Mouse (Mus musculus) T-helper 17 cell (primary cell): ENCODE results near the gene Gm3238.
"Not testable (repeated sequence)": the region's sequence is repeated elsewhere in the genome, so short reads cannot be mapped to it uniquely, and the experiment has no call there.

Source experiments
- in situ Hi-C, 2 experiments: fragments of 300-600 bp; cut with MboI, MseI; formaldehyde crosslinking; loops; 1 replicate in 1 of 2; 2 replicates in 1 of 2; pipeline ENCODE4 v1.15.1; 2025; ENCODE audit warnings: high pct_unique_total_duplicates in 2 of 2

The Gm3238 gene

GRCm38 (mm10) chr10:77771225-77771624, at the start of gene Gm3238:
Gene Gm3238, minus strand, starts transcription at chr10:77771325.
- in situ Hi-C loops: not testable (repeated sequence)

GRCm38 (mm10) chr10:77819203-77819602, 48.1 kb upstream of the Gm3238 start:
- in situ Hi-C loops: no loop called here

- in situ Hi-C loops: no loop called here
These were observed 47.4 kb upstream of the Gm3238 start for GRCm38 (mm10) chr10:77818523-77818922.

DNA sequence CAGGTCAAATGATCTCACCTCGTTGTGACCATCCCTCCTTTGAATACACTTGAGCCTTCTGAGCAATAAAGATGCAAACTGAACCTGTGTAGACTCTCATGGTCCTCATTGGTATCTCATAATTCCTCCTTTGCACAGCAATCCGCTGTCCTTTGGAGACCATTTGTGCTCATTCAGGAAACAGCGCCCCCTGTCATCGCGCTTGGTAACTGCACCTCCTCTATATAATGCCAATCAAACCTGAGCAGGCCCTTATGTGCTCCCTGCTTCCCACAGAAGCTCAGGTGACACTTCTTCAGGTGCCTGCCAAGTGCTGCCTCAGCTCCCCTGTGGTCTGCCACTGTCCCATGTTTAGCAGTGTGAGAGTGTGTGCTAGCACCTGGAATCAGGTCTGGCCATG, 44.4 kb upstream of the Gm3238 start:
- in situ Hi-C loops: no loop called here

- in situ Hi-C loops: no loop called here
These were observed 43.3 kb upstream of the Gm3238 start, which contains the start of gene Gm2696 for GRCm38 (mm10) chr10:77814382-77814781. Gene Gm2696, plus strand, starts transcription at chr10:77814682.

GRCm38 (mm10) chr10:77811743-77812142, 40.6 kb upstream of the Gm3238 start, which contains the start of gene Gm9507:
Gene Gm9507, minus strand, starts transcription at chr10:77811843.
- in situ Hi-C loops: no loop called here

DNA sequence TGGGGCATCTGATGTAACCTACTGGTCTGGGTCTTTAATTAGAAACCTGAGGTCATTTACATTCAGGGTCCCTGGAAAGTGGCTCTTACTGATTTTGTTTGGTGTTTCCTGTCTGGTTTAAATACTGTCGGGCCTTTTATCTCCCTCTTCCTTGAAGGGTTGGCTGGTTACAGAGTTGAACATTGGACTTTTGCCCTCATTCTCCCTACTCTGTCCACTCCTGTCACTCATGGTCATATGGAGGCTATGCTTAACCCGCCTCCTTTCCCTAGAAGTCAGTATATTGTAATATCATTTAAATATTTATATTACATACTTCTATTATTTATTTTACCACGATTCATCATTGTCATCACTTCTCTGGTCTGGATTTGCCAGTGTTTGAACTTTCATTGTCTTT, 33.0 kb upstream of the Gm3238 start:
- in situ Hi-C loops: no loop called here

DNA sequence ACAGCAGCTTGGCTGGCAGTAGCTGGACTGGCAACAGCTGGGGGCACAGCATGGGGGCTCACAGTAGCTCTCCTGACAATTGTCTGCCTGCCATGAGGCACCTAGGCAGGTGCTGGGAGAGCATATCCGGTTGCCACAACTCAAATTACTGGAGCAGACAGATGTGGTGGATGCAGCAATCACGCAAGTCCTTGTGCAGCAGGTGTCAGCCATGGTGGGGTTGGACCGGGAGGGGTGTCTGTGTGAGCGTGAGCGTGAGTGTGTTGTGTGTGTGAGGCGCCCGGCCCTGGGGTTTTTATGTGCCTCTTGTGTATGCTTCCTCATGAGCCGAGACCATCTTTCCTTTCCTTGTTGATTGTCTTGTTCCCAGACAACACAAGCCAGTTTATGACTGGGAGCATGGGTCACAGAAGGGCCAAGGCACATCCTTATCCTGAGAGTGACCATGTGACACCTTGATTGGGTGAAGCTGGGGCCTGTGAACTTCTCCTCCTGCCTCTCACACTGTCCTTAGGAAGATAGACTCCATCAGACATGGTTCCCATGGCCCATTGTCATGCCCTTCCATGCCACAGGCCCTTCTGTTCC, 27.9 kb upstream of the Gm3238 start, which contains the start of gene Gm19668:
TSS of gene Gm19668 (minus strand) at position 213 of the 588 bp plus-strand sequence.
- in situ Hi-C loops: no loop called here

DNA sequence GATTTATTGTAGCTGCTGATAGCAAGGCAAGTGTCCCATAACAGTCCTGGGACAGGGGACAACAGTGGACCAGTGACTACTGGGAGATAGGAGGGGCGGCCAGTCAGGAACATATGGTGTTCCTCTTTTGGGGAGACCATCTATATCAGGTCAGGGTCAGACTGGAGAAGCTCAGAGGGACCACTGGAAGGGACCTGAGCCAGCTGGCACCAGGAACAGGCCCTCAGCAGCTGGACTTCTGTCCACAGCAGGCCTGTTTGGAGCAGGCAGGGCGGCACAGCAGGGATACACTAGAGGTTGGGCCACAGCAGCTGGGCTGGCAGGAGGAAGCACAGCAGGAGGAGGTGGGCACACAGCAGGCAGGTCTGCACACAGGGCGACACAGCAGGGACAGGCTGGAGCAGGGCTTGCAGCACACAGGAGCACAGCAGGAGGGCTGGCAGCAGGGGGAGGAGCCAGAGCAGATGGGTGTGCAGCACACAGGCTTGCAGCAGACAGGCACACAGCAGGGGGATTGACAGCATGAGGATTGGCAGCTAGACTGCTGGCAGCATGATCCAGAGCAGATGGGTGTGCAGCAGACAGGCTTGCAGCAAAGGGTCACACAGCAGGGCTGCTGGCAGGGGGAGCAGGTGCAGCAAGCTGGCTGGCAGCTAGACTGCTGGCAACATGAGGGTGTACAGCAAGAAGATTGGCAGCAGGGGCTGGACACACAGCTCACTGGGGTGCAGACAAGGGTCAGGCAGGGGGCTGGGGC, 27.2 kb upstream of the Gm3238 start:
- in situ Hi-C loops: not testable (repeated sequence)

DNA sequence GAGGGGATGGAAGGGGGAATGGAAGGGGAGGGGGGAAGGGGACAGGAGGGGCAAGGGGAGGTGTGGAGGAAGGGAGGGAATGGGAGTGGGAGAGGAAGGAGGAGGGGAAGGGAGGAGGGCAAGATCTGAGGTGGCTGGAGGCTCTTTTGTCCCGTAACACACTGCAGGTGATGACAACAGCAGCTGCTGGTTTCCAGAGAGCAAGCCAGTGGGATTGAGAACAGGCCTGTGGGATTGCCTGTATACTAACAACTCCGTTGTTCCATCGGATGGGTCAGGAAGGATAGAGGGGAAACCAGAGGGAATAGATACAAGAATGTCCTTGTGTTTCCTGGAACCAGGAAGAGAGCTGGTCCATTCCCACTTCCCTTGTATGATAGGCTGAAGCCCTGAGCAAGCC, 26.6 kb upstream of the Gm3238 start:
- in situ Hi-C loops: no loop called here

DNA sequence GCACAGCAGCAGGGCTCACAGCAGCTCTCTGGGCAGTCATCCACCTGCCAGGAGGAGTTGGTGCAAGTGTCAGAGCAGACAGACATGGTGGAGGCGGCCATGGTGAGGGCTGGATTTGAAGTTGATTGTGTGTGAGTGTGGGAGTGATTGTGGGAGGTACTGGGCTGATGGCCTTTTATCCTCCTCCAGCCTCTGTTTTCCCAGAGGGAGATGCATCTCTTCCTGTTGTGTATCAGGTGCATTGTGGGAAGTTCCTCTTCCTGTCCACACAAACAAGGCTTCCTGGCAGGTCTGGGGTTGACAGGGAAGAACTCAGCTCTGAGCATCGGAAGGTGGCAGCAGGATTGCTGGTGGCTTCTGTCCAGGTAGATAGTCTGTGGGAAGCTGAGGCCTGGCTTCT, 23.9 kb upstream of the Gm3238 start, which contains the start of gene Gm9639:
TSS of gene Gm9639 (minus strand) at position 101 of the 400 bp plus-strand sequence.
- in situ Hi-C loops: no loop called here

DNA sequence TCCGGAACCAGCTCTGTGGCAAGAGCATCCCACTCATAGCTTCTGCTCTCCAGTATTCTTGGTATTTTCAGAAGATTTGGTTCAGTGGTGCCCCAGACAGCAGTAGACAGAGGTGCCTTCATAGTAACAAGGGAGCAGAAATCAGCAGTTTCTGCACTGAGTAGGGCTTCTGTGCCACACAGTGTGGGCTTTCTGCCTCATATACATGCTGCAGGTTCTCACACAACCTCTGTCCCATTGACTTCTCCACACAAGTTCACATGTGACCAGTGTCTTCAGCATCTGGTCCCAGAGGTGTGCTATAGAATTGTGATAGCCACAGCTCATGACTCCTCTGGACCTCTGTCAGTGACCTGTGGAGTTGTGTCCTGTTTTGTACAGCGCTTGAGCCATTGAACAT, 17.5 kb upstream of the Gm3238 start:
- in situ Hi-C loops: no loop called here

GRCm38 (mm10) chr10:77787876-77788275, 16.8 kb upstream of the Gm3238 start, which contains the start of gene Gm7137:
Gene Gm7137, minus strand, starts transcription at chr10:77788200.
- in situ Hi-C loops: not testable (repeated sequence)

DNA sequence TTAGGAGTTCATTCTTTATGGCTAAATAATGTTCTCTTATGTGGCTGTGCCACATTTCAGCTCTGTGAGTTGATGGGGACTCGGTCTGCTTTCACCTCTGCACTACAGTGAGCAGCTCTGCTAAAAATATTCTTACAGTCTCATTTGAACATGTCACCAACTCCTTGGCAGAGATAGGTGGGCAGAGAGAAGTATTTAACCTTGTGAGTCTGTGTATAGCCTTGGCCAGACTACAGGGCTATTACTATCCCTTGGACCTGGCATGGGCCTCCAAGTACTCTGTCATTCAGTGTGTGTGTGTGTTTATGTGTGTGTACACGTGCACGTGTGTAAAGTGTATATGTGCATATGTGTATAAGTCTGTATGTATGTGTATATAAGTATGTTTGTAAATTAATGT, 12.3 kb upstream of the Gm3238 start:
- in situ Hi-C loops: not testable (repeated sequence)

GRCm38 (mm10) chr10:77782442-77782841, 11.3 kb upstream of the Gm3238 start, which contains the start of gene Gm3250:
Gene Gm3250, minus strand, starts transcription at chr10:77782542.
- in situ Hi-C loops: not testable (repeated sequence)

- in situ Hi-C loops: not testable (repeated sequence)
These were observed 5.7 kb upstream of the Gm3238 start, which contains the start of gene Gm7138 for GRCm38 (mm10) chr10:77776844-77777243. Gene Gm7138, minus strand, starts transcription at chr10:77776944.

DNA sequence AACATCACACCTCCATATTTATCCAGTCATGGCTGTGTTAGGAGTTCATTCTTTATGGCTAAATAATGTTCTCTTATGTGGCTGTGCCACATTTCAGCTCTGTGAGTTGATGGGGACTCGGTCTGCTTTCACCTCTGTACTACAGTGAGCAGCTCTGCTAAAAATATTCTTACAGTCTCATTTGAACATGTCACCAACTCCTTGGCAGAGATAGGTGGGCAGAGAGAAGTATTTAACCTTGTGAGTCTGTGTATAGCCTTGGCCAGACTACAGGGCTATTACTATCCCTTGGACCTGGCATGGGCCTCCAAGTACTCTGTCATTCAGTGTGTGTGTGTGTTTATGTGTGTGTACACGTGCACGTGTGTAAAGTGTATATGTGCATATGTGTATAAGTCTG, 1.0 kb upstream of the Gm3238 start:
- in situ Hi-C loops: not testable (repeated sequence)

DNA sequence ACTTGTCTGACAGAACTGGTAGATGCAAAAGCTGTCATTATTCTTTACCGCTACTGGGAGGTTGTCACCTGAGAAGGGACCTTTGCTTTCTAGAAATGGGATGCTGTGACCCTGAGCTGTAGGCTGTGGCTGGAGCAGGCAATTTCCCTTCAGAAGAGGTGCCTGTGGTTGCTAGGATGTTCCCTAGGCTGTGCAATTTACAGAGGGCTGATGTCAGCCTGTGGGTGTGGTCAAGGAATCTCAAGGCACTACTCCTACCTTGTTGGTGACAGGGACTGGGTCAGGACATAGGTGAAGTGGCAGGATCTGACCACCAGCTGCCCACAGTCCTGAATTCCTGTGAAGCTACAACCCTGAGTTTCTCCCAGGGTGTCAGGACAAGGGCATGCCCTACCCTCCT, 1.4 kb downstream of the Gm3238 start:
- in situ Hi-C loops: no loop called here

- in situ Hi-C loops: not testable (repeated sequence)
These were observed 11.5 kb downstream of the Gm3238 start, which contains the start of gene Gm3233 for GRCm38 (mm10) chr10:77759582-77759981. Gene Gm3233, minus strand, starts transcription at chr10:77759682.

GRCm38 (mm10) chr10:77753448-77753847, 17.7 kb downstream of the Gm3238 start:
- in situ Hi-C loops: no loop called here

- in situ Hi-C loops: not testable (repeated sequence)
These were observed 18.8 kb downstream of the Gm3238 start for GRCm38 (mm10) chr10:77752312-77752711.

GRCm38 (mm10) chr10:77751254-77751653, 19.9 kb downstream of the Gm3238 start, which contains the start of gene Gm9736:
Gene Gm9736, minus strand, starts transcription at chr10:77751354.
- in situ Hi-C loops: not testable (repeated sequence)
